ENCODE assay signal across 8 mouse cellular contexts in genomic region chr4:116685402-116686061, GRCm38 (mm10). TPM values are rescaled to one million over a fixed set of nuclear protein-coding genes. Genes with fewer than 3 reads are reported as not detected.
DNase-seq lines count a peak whose midpoint lies in the region; ATAC-seq and TF ChIP-seq lines count a peak whose summit lies in the region.

Gene Prdx1, plus strand, starts transcription at chr4:116685544.

- no peaks in the 10 kb centered on the region for H3K9me3 ChIP-seq in MEL (replicated peaks; ENCODE audit: insufficient read depth, low read length)
- no peaks in the 10 kb centered on the region for H3K9me3 ChIP-seq in lung, embryonic 16.5 days (ENCODE audit: control insufficient read depth, low read length)

- peaks cover 7 to 33% of the 10 kb centered on the region in 2 experiments for H3K4me1 ChIP-seq in MEL (ENCODE audit: control insufficient read depth in 1 of 2, insufficient read depth in 2 of 2, low read length in 2 of 2)
- 0 out of 2 replicates have a peak, but pooled peaks cover 2% of the 10 kb centered on the region for H3K4me1 ChIP-seq in cerebellum, adult 2 months (ENCODE audit: control insufficient read depth, insufficient read depth, low read length)
- H3K4me1 ChIP-seq in lung, embryonic 16.5 days (replicated peaks; ENCODE audit: control insufficient read depth, insufficient read depth, low read length), result peaks cover 14% of the 10 kb centered on the region

- peak within 1 kb of the TSS; percentile 78 for H3K4me2 ChIP-seq in lung, embryonic 16.5 days (ENCODE audit: low read depth, low read length)

- peak; percentile 80 to 92 for ATAC-seq in hematopoietic stem cell, adult 5-6 weeks (replicated peaks in 1 of 2; ENCODE audit: insufficient read depth in 1 of 2, low FRiP score in 2 of 2, low TSS enrichment in 1 of 2, low read depth in 1 of 2, poor library complexity in 2 of 2, severe bottlenecking in 2 of 2)
- ATAC-seq in lung, embryonic 16.5 days (ENCODE audit: low read depth), result peak; percentile 97

- H3K4me3 ChIP-seq in MEL (ENCODE audit: control insufficient read depth in 1 of 2, insufficient read depth in 1 of 2, low read depth in 2 of 2, low read length in 2 of 2), result peak within 1 kb of the TSS; percentile 55 to 87
- H3K4me3 ChIP-seq in cerebellum, adult 2 months (replicated peaks; ENCODE audit: insufficient read depth, low read depth, low read length), result peak within 1 kb of the TSS; percentile 76
- peak within 1 kb of the TSS; percentile 80 for H3K4me3 ChIP-seq in lung, embryonic 16.5 days (ENCODE audit: low read length)

- peak; percentile 94 for DNase-seq in MEL (ENCODE audit: low read depth, low spot score)
- DNase-seq in cerebellum, adult 2 months, result peak; percentile 88 to 90
- peak; percentile 94 for DNase-seq in forelimb bud, embryonic 11.5 days (ENCODE audit: low read depth, low spot score)
- DNase-seq in layer of hippocampus, adult 9-10 months (ENCODE audit: low spot score), result peak; percentile 85
- DNase-seq in ovary, postnatal 10 days (ENCODE audit: low spot score), result peak; percentile 99
- DNase-seq in thymus, postnatal 10 days (ENCODE audit: low spot score in 2 of 2), result peak; percentile 96 to 98

- TF ChIP-seq EP300 in MEL (IDR thresholded peaks at IDR 0.05; ENCODE audit: low read depth in 1 of 2, low read length in 2 of 2), result no peak; a peak in 1 of 4 replicates

- no peak; the same call in 1 of the 2 replicates for TF ChIP-seq RAD21 in MEL (IDR thresholded peaks at IDR 0.05; ENCODE audit: low read depth, low read length)

- TF ChIP-seq CTCF in MEL (IDR thresholded peaks at IDR 0.05 in 2 of 3, conservative IDR thresholded peaks at IDR 0.05 in 1 of 3; ENCODE audit: control insufficient read depth in 1 of 3, insufficient read depth in 1 of 3, low read depth in 2 of 3, low read length in 3 of 3, poor library complexity in 1 of 3, severe bottlenecking in 1 of 3), result peak; percentile 63 to 73 (median 70)
- TF ChIP-seq CTCF in cerebellum, adult 2 months (IDR thresholded peaks at IDR 0.05; ENCODE audit: borderline replicate concordance, insufficient read depth, low read depth, low read length), result peak; percentile 78

- H3K36me3 ChIP-seq in MEL (ENCODE audit: control insufficient read depth in 1 of 2, insufficient read depth in 2 of 2, low read length in 2 of 2), result peaks cover 12 to 54% of the 10 kb centered on the region in 2 experiments
- peaks cover 18% of the 10 kb centered on the region for H3K36me3 ChIP-seq in lung, embryonic 16.5 days (ENCODE audit: control insufficient read depth, insufficient read depth, low read length)

- peaks cover 40% of the 10 kb centered on the region for H3K79me2 ChIP-seq in MEL (ENCODE audit: control insufficient read depth, insufficient read depth, low read length, poor library complexity)

- under 1% methylated on average over 56 of the region's 56 CpGs for WGBS in cerebellum, adult 2 months
- WGBS in lung, embryonic 16.5 days, result under 1% methylated on average over 56 of the region's 56 CpGs

- peak within 1 kb of the TSS; percentile 87 for H3K9ac ChIP-seq in MEL (ENCODE audit: control insufficient read depth, low read depth, low read length, poor library complexity, severe bottlenecking)
- peak within 1 kb of the TSS; percentile 87 for H3K9ac ChIP-seq in lung, embryonic 16.5 days (ENCODE audit: low read length)

- no peaks in the 10 kb centered on the region for H3K27me3 ChIP-seq in MEL (ENCODE audit: control insufficient read depth in 1 of 2, insufficient read depth in 2 of 2, low read length in 2 of 2)
- no peaks in the 10 kb centered on the region for H3K27me3 ChIP-seq in cerebellum, adult 2 months (ENCODE audit: control insufficient read depth, insufficient read depth, low read length)
- no peaks in the 10 kb centered on the region for H3K27me3 ChIP-seq in lung, embryonic 16.5 days (ENCODE audit: control insufficient read depth, insufficient read depth, low read depth, low read length)

- TF ChIP-seq POLR2A in MEL (IDR thresholded peaks at IDR 0.05; ENCODE audit: control insufficient read depth in 1 of 2, insufficient read depth in 1 of 2, low read depth in 1 of 2, low read length in 2 of 2, poor library complexity in 1 of 2), result peak; percentile 99 to 100
- peak; percentile 93 for TF ChIP-seq POLR2A in cerebellum, adult 2 months (IDR thresholded peaks at IDR 0.05; ENCODE audit: borderline replicate concordance, insufficient read depth, low read length)

- peak within 1 kb of the TSS; percentile 91 for H3K27ac ChIP-seq in MEL (ENCODE audit: control insufficient read depth, low read depth, low read length)
- H3K27ac ChIP-seq in cerebellum, adult 2 months (ENCODE audit: insufficient read depth, low read length), result peak within 1 kb of the TSS; percentile 91
- peak within 1 kb of the TSS; percentile 98 for H3K27ac ChIP-seq in lung, embryonic 16.5 days (ENCODE audit: low read length)

TF ChIP-seq in MEL, 35 proteins besides CTCF, POLR2A, EP300 and RAD21:
- TF ChIP-seq MXI1 (IDR thresholded peaks at IDR 0.05; ENCODE audit: low read depth, low read length) (peak; percentile 97), CHD2 (IDR thresholded peaks at IDR 0.05; ENCODE audit: low read length) (peak; percentile 98), MAZ (IDR thresholded peaks at IDR 0.05; ENCODE audit: low read depth, low read length) (peak; percentile 95), ZC3H11A (IDR thresholded peaks at IDR 0.05; ENCODE audit: low read depth, low read length) (no peak), USF1 (IDR thresholded peaks at IDR 0.05; ENCODE audit: low read depth, low read length) (0 out of 2 replicates have a peak, but pooled peaks have one; percentile 28), ELF1 (IDR thresholded peaks at IDR 0.05; ENCODE audit: low read depth, low read length) (no peak; the same call in 1 of the 2 replicates), MAX (IDR thresholded peaks at IDR 0.05; ENCODE audit: low read length) (peak; percentile 80), TBP (IDR thresholded peaks at IDR 0.05; ENCODE audit: low read depth, low read length) (peak; percentile 98), ZKSCAN1 (IDR thresholded peaks at IDR 0.05; ENCODE audit: low read depth, low read length) (no peak), RCOR1 (IDR thresholded peaks at IDR 0.05; ENCODE audit: low read depth, low read length) (no peak), SIN3A (IDR thresholded peaks at IDR 0.05; ENCODE audit: low read length) (peak; percentile 90), ZMIZ1 (IDR thresholded peaks at IDR 0.05; ENCODE audit: low read depth, low read length) (peak; percentile 99), TAL1 (IDR thresholded peaks at IDR 0.05; ENCODE audit: low read length) (no peak), UBTF (IDR thresholded peaks at IDR 0.05; ENCODE audit: borderline replicate concordance, insufficient read depth, low read depth, low read length) (peak; percentile 49; the same call in 1 of the 2 replicates), TCF12 (IDR thresholded peaks at IDR 0.05; ENCODE audit: low read depth, low read length) (peak; percentile 36; the same call in 1 of the 2 replicates), MYB (IDR thresholded peaks at IDR 0.05; ENCODE audit: low read depth, low read length) (no peak), CHD1 (IDR thresholded peaks at IDR 0.05; ENCODE audit: low read depth, low read length) (no peak), GATA1 (IDR thresholded peaks at IDR 0.05; ENCODE audit: low read depth, low read length) (no peak), HCFC1 (IDR thresholded peaks at IDR 0.05; ENCODE audit: low read depth, low read length) (peak; percentile 77), NRF1 (IDR thresholded peaks at IDR 0.05; ENCODE audit: insufficient read depth, low read depth, low read length, poor library complexity, severe bottlenecking) (no peak), ZNF384 (IDR thresholded peaks at IDR 0.05; ENCODE audit: low read depth, low read length) (no peak), NELFE (IDR thresholded peaks at IDR 0.05; ENCODE audit: low read depth, low read length) (peak; percentile 100), KAT2A (conservative IDR thresholded peaks at IDR 0.05; ENCODE audit: low read depth, low read length) (no peak; the same call in 1 of the 2 replicates), MAFK (IDR thresholded peaks at IDR 0.05; ENCODE audit: borderline replicate concordance, low read depth, low read length) (peak; percentile 87), POLR2AphosphoS2 (IDR thresholded peaks at IDR 0.05; ENCODE audit: low read length) (peak; percentile 99), USF2 (IDR thresholded peaks at IDR 0.05; ENCODE audit: borderline replicate concordance in 1 of 2, insufficient read depth in 1 of 2, low read depth in 1 of 2, low read length in 2 of 2) (no peak), GABPA (IDR thresholded peaks at IDR 0.05; ENCODE audit: low read depth, low read length) (peak; percentile 97), POLR2AphosphoS5 (IDR thresholded peaks at IDR 0.05; ENCODE audit: borderline replicate concordance, low read depth, low read length) (peak; percentile 90; the same call in 1 of the 2 replicates), SMC3 (IDR thresholded peaks at IDR 0.05; ENCODE audit: low read depth, low read length) (peak; percentile 23), E2F4 (IDR thresholded peaks at IDR 0.05; ENCODE audit: borderline replicate concordance, low read depth, low read length) (0 out of 2 replicates have a peak, but pooled peaks have one; percentile 75), BHLHE40 (IDR thresholded peaks at IDR 0.05; ENCODE audit: borderline replicate concordance, low read depth, low read length) (peak; percentile 16; the same call in 1 of the 2 replicates), MEF2A (IDR thresholded peaks at IDR 0.05; ENCODE audit: extremely low read depth, insufficient replicate concordance, low read depth, low read length, poor library complexity, severe bottlenecking) (no peak; the same call in 1 of the 2 replicates), ETS1 (IDR thresholded peaks at IDR 0.05; ENCODE audit: low read depth, low read length) (peak; percentile 33; the same call in 1 of the 2 replicates), MYC (IDR thresholded peaks at IDR 0.05; ENCODE audit: low read depth, low read length) (peak; percentile 76), JUND (IDR thresholded peaks at IDR 0.05; ENCODE audit: low read depth, low read length) (no peak)

RNA-seq across cellular contexts. Expression of gene Prdx1, which starts in this region (rescaled TPM):
- total RNA-seq in MEL (2012; rRNA removed), result 223 and 307 TPM in 2 replicates
- polyA plus RNA-seq in MEL (2012; ENCODE audit: insufficient read depth in 1 of 2, insufficient read length in 2 of 2, low read depth in 1 of 2, low replicate concordance in 2 of 2, missing spikeins in 1 of 2), result 100 to 1,000 TPM in 1 of 2 experiments, not detected in 1; 416 TPM
- 233 and 250 TPM in 2 replicates for polyA plus RNA-seq in cerebellum, adult 2 months (2012; rRNA removed)
- total RNA-seq in hematopoietic stem cell, adult 5-6 weeks (2017), result 221 and 249 TPM in 2 replicates
- 1,438 and 1,494 TPM in 2 replicates for polyA plus RNA-seq in lung, embryonic 16.5 days (2015; fragmentation: Nextera tagmentation; extraction: Ambion mirVana)

Comparison
In these comparisons a context has a peak if more than half of its experiments do, and no peak if none do; other contexts are left out.
1. Peak in every context shown above with its lines: DNase-seq, ATAC-seq, H3K4me3 ChIP-seq and H3K27ac ChIP-seq.